Mouse (Mus musculus): Measurements from ENCODE around the gene Rere. TPM values are rescaled to one million over a fixed set of nuclear protein-coding genes. Genes with fewer than 3 reads are reported as not detected.
A peak's percentile ranks its signal among the peaks of the same experiment; 100 is the strongest.

The Rere gene
- polyA plus RNA-seq, 1 experiment = 58.8 TPM

DNA sequence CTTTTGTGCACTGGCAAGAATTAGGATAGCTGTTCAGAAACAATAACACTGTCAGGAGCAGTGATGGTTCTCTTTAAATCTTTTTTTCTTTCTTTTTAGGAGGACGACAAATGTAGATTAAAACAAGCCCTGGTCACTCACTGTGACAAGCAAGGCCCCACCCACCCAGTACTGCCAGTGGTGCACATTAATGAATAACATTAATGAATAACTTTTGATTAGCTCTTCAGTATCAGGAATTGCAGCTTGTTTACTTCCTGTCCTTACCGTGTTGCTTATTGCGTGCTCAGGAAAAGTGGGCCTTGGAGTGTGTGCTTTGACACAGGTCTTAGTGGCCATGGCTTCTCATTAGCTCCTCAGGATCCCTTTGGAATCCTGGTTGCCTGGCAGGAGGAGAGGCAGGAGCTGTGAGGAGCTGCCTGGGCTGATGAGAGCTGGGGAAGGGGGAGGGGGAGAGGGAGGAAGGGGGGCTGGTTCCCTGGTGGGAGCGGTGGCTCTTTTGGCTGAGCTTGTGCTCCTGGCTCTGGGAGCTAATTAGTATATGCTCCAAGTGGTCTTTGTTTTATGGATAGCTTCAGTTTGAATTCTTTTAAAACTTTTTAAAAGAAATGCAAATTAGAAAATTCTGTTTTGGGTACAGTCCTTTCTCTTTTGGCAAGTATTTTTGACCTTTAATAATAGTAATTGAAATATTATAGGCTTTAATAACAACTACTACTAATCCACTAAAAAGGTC is 65.4 kb downstream of the Rere start:
- peak overlapping the region; percentile 69 for H3K27ac ChIP-seq (ENCODE audit: insufficient read depth, low read depth, low read length)
- no peaks in the 10 kb centered on the region for H3K27me3 ChIP-seq (replicated peaks; ENCODE audit: control insufficient read depth, insufficient read depth, low read length)
- H3K4me3 ChIP-seq (ENCODE audit: insufficient read depth, low read depth, low read length) = peak overlapping the region; percentile 40; the same call in 1 of the 2 replicates
- no peaks in the 10 kb centered on the region for H3K36me3 ChIP-seq (ENCODE audit: control insufficient read depth, insufficient read depth, low read length)
- peak; percentile 70 for DNase-seq
- 16% methylated on average over 4 of the region's 4 CpGs for WGBS
- TF ChIP-seq CTCF (conservative IDR thresholded peaks at IDR 0.05; ENCODE audit: insufficient read depth, insufficient read length, low read depth, low read length) (no peak), POLR2A (IDR thresholded peaks at IDR 0.05; ENCODE audit: low read depth, low read length) (no peak)
- H3K4me1 ChIP-seq (ENCODE audit: control insufficient read depth, insufficient read depth, low read length) = peaks cover 22% of the 10 kb centered on the region

DNA sequence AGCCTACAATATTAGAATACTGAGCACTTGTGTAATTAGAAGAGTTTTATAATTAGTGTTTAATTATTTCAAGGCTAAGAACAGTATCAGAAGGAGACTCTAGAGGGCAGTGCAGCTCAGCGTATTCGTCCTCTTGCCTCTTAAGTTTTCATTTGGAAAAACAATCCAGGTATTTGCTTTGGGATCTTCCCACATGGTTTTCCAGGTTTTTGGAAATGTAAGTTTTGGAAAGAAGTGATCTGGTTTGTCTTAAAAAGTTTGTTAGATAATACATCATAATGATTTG is 65.9 kb downstream of the Rere start:
- 5% methylated on average over 2 of the region's 2 CpGs for WGBS
- DNase-seq = peak; percentile 54
- no peak for TF ChIP-seq POLR2A (IDR thresholded peaks at IDR 0.05; ENCODE audit: low read depth, low read length)
- no peak for TF ChIP-seq CTCF (conservative IDR thresholded peaks at IDR 0.05; ENCODE audit: insufficient read depth, insufficient read length, low read depth, low read length)
- no peaks in the 10 kb centered on the region for H3K27me3 ChIP-seq (replicated peaks; ENCODE audit: control insufficient read depth, insufficient read depth, low read length)
- no peaks in the 10 kb centered on the region for H3K36me3 ChIP-seq (ENCODE audit: control insufficient read depth, insufficient read depth, low read length)
- no peak overlapping the region for H3K27ac ChIP-seq (ENCODE audit: insufficient read depth, low read depth, low read length)
- H3K4me1 ChIP-seq (ENCODE audit: control insufficient read depth, insufficient read depth, low read length) = peaks cover 22% of the 10 kb centered on the region
- no peak overlapping the region for H3K4me3 ChIP-seq (ENCODE audit: insufficient read depth, low read depth, low read length)

GRCm38 (mm10) chr4:150349680-150350101 is 68.2 kb downstream of the Rere start:
- no peaks in the 10 kb centered on the region for H3K27me3 ChIP-seq (replicated peaks; ENCODE audit: control insufficient read depth, insufficient read depth, low read length)
- H3K4me3 ChIP-seq (ENCODE audit: insufficient read depth, low read depth, low read length) = no peak overlapping the region
- H3K27ac ChIP-seq (ENCODE audit: insufficient read depth, low read depth, low read length) = no peak overlapping the region
- H3K36me3 ChIP-seq (ENCODE audit: control insufficient read depth, insufficient read depth, low read length) = no peaks in the 10 kb centered on the region
- no peak for TF ChIP-seq POLR2A (IDR thresholded peaks at IDR 0.05; ENCODE audit: low read depth, low read length)
- no peak for TF ChIP-seq CTCF (conservative IDR thresholded peaks at IDR 0.05; ENCODE audit: insufficient read depth, insufficient read length, low read depth, low read length)
- DNase-seq = no peak
- H3K4me1 ChIP-seq (ENCODE audit: control insufficient read depth, insufficient read depth, low read length) = peaks cover 14% of the 10 kb centered on the region
- 53% methylated on average over 6 of the region's 6 CpGs for WGBS

DNA sequence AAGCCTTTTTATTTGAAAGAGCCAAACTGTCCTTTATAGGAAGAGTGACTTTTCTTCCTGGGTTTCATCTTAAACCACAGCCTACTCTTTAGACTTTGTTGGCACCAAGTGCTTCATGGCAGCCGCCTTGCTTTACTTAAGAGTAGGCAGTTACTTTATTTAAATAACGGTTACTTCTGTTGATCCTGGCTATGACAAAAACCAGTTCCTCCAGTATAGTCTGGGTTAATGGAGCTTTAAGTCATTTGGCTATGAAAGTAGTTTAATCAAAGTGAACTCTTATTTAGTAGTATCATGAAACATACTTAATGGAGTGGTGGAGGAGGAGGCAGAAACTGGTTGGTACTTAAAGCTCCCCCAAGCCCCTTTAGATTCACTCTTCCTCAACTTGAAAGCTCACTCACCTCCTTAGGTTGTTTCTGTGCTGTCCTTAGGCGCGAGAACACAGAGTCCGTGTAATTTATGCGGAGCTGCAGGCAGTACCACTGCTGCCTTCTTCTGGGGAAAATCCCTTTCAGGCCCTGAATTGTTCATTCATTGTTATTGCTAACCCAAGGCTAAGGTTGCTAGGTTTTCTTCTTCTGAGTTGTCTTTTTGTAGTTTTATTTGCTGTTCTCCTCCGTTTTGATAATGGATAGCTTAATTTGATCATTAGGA is 70.1 kb downstream of the Rere start:
- no peak for TF ChIP-seq CTCF (conservative IDR thresholded peaks at IDR 0.05; ENCODE audit: insufficient read depth, insufficient read length, low read depth, low read length)
- TF ChIP-seq POLR2A (IDR thresholded peaks at IDR 0.05; ENCODE audit: low read depth, low read length) = no peak
- H3K27ac ChIP-seq (ENCODE audit: insufficient read depth, low read depth, low read length) = no peak overlapping the region; the same call in 1 of the 2 replicates
- H3K4me1 ChIP-seq (ENCODE audit: control insufficient read depth, insufficient read depth, low read length) = peaks cover 10% of the 10 kb centered on the region
- H3K27me3 ChIP-seq (replicated peaks; ENCODE audit: control insufficient read depth, insufficient read depth, low read length) = no peaks in the 10 kb centered on the region
- 42% methylated on average over 7 of the region's 7 CpGs for WGBS
- H3K36me3 ChIP-seq (ENCODE audit: control insufficient read depth, insufficient read depth, low read length) = no peaks in the 10 kb centered on the region
- no peak overlapping the region for H3K4me3 ChIP-seq (ENCODE audit: insufficient read depth, low read depth, low read length)
- no peak for DNase-seq

- Histone ChIP-seq H3K36me3 (ENCODE audit: control insufficient read depth, insufficient read depth, low read length) (no peaks in the 10 kb centered on the region), H3K27me3 (replicated peaks; ENCODE audit: control insufficient read depth, insufficient read depth, low read length) (no peaks in the 10 kb centered on the region), H3K27ac (ENCODE audit: insufficient read depth, low read depth, low read length) (no peak overlapping the region), H3K4me3 (ENCODE audit: insufficient read depth, low read depth, low read length) (no peak overlapping the region), H3K4me1 (ENCODE audit: control insufficient read depth, insufficient read depth, low read length) (peaks cover 5% of the 10 kb centered on the region)
- TF ChIP-seq POLR2A (IDR thresholded peaks at IDR 0.05; ENCODE audit: low read depth, low read length) (no peak), CTCF (conservative IDR thresholded peaks at IDR 0.05; ENCODE audit: insufficient read depth, insufficient read length, low read depth, low read length) (no peak)
- 64% methylated on average over 2 of the region's 2 CpGs for WGBS
- no peak for DNase-seq
Observed at GRCm38 (mm10) chr4:150352736-150353135, 71.3 kb downstream of the Rere start.

- WGBS = 94% methylated on average over 7 of the region's 7 CpGs
Observed at GRCm38 (mm10) chr4:150353376-150353900, 72.0 kb downstream of the Rere start.

GRCm38 (mm10) chr4:150355801-150356200 is 74.4 kb downstream of the Rere start:
- H3K27me3 ChIP-seq (replicated peaks; ENCODE audit: control insufficient read depth, insufficient read depth, low read length) = no peaks in the 10 kb centered on the region
- no peak overlapping the region for H3K4me3 ChIP-seq (ENCODE audit: insufficient read depth, low read depth, low read length)
- H3K4me1 ChIP-seq (ENCODE audit: control insufficient read depth, insufficient read depth, low read length) = peaks cover 4% of the 10 kb centered on the region
- 80% methylated on average over 5 of the region's 5 CpGs for WGBS
- no peak for DNase-seq
- no peak for TF ChIP-seq POLR2A (IDR thresholded peaks at IDR 0.05; ENCODE audit: low read depth, low read length)
- TF ChIP-seq CTCF (conservative IDR thresholded peaks at IDR 0.05; ENCODE audit: insufficient read depth, insufficient read length, low read depth, low read length) = no peak
- no peak overlapping the region for H3K27ac ChIP-seq (ENCODE audit: insufficient read depth, low read depth, low read length)
- H3K36me3 ChIP-seq (ENCODE audit: control insufficient read depth, insufficient read depth, low read length) = no peaks in the 10 kb centered on the region

More at GRCm38 (mm10) chr4:150353376-150353900, 72.0 kb downstream of the Rere start:
- peaks cover 5% of the 10 kb centered on the region for H3K4me1 ChIP-seq (ENCODE audit: control insufficient read depth, insufficient read depth, low read length)
- no peaks in the 10 kb centered on the region for H3K27me3 ChIP-seq (replicated peaks; ENCODE audit: control insufficient read depth, insufficient read depth, low read length)
- H3K36me3 ChIP-seq (ENCODE audit: control insufficient read depth, insufficient read depth, low read length) = no peaks in the 10 kb centered on the region
- DNase-seq = no peak
- no peak overlapping the region for H3K27ac ChIP-seq (ENCODE audit: insufficient read depth, low read depth, low read length)
- no peak overlapping the region for H3K4me3 ChIP-seq (ENCODE audit: insufficient read depth, low read depth, low read length)
- no peak for TF ChIP-seq CTCF (conservative IDR thresholded peaks at IDR 0.05; ENCODE audit: insufficient read depth, insufficient read length, low read depth, low read length)
- TF ChIP-seq POLR2A (IDR thresholded peaks at IDR 0.05; ENCODE audit: low read depth, low read length) = no peak
